In genomic region chr10:99556353-99557036, GRCm38 (mm10) we compare ENCODE assay signal across 11 mouse cellular contexts.
A peak's percentile ranks its signal among the peaks of the same experiment; 100 is the strongest.
DNase-seq lines count a peak whose midpoint lies in the region; ATAC-seq and TF ChIP-seq lines count a peak whose summit lies in the region.
"Had no signal": no experiment of that assay in that cellular context is flagged by ENCODE, and none has a peak within 500 bp of the region (broad histone marks: within the 10 kb centered on the region; RNA-seq: fewer than 3 reads in every experiment).

No protein-coding gene starts in this region.

- no peak overlapping the region for H3K4me3 ChIP-seq in kidney, postnatal 0 days (replicated peaks; ENCODE audit: low read depth, low read length)
- H3K4me3 ChIP-seq in embryonic facial prominence, embryonic 14.5 days (ENCODE audit: low read depth, low read length) = no peak overlapping the region
- no peak overlapping the region for H3K4me3 ChIP-seq in small intestine, adult 2 months (ENCODE audit: low read depth, low read length)
- H3K4me3 ChIP-seq: heart, embryonic 10.5 days had no signal

- H3K27me3 ChIP-seq in kidney, postnatal 0 days (ENCODE audit: insufficient read depth, low read length) = no peaks in the 10 kb centered on the region
- H3K27me3 ChIP-seq in embryonic facial prominence, embryonic 14.5 days (replicated peaks; ENCODE audit: control insufficient read depth, insufficient read depth, low read length) = no peaks in the 10 kb centered on the region
- no peaks in the 10 kb centered on the region for H3K27me3 ChIP-seq in small intestine, adult 2 months (ENCODE audit: control insufficient read depth, insufficient read depth, low read length)

- H3K4me1 ChIP-seq in kidney, postnatal 0 days (replicated peaks; ENCODE audit: insufficient read depth, low read length) = 0 out of 2 replicates have a peak, but pooled peaks cover 2% of the 10 kb centered on the region
- 0 out of 2 replicates have a peak, but pooled peaks cover 4% of the 10 kb centered on the region for H3K4me1 ChIP-seq in embryonic facial prominence, embryonic 14.5 days (ENCODE audit: control insufficient read depth, insufficient read depth, low read length)
- no peaks in the 10 kb centered on the region; the same call in 1 of the 2 replicates for H3K4me1 ChIP-seq in small intestine, adult 2 months (ENCODE audit: control insufficient read depth, insufficient read depth, insufficient read length, low read length)

- TF ChIP-seq POLR2A in small intestine, adult 2 months (IDR thresholded peaks at IDR 0.05; ENCODE audit: low read depth, low read length) = no peak

- H3K9ac ChIP-seq in kidney, postnatal 0 days (ENCODE audit: low read depth, low read length) = no peak overlapping the region
- no peak overlapping the region for H3K9ac ChIP-seq in embryonic facial prominence, embryonic 14.5 days (ENCODE audit: low read depth, low read length)

- H3K27ac ChIP-seq in kidney, postnatal 0 days = 0 out of 2 replicates have a peak overlapping the region, but pooled peaks have one; percentile 19
- H3K27ac ChIP-seq in embryonic facial prominence, embryonic 14.5 days (replicated peaks; ENCODE audit: low read depth, low read length) = no peak overlapping the region
- peak overlapping the region; percentile 58; the same call in 1 of the 2 replicates for H3K27ac ChIP-seq in small intestine, adult 2 months (ENCODE audit: insufficient read depth, low read depth, low read length)
- H3K27ac ChIP-seq: heart, embryonic 10.5 days had no signal

- peak; percentile 46 for ATAC-seq in kidney, postnatal 0 days (replicated peaks; ENCODE audit: low FRiP score, low read depth)
- 0 out of 2 replicates have a peak, but pooled peaks have one; percentile 31 for ATAC-seq in embryonic facial prominence, embryonic 14.5 days (ENCODE audit: low read depth)

- DNase-seq in kidney, postnatal 0 days (ENCODE audit: low spot score) = peak; percentile 69
- no peak for DNase-seq in kidney, adult 11 months
- DNase-seq in embryo, embryonic 10.5 days (ENCODE audit: low spot score) = peak; percentile 73
- peak; percentile 53 for DNase-seq in embryonic facial prominence, embryonic 14.5 days (ENCODE audit: low spot score)
- no peak for DNase-seq in T-cell, adult 2 months (ENCODE audit: low spot score)
- DNase-seq in urinary bladder, adult 2 months (ENCODE audit: low spot score) = no peak
- DNase-seq: layer of hippocampus, adult 9-11 months; lung, postnatal 36 days had no signal

- peak overlapping the region; percentile 34; the same call in 1 of the 2 replicates for H3K4me2 ChIP-seq in kidney, postnatal 0 days (ENCODE audit: low read length)
- H3K4me2 ChIP-seq in embryonic facial prominence, embryonic 14.5 days (ENCODE audit: low read depth, low read length) = peak overlapping the region; percentile 25
- H3K4me2 ChIP-seq: liver, embryonic 11.5 days had no signal

- no peaks in the 10 kb centered on the region for H3K36me3 ChIP-seq in kidney, postnatal 0 days (ENCODE audit: insufficient read depth, low read length)
- H3K36me3 ChIP-seq in embryonic facial prominence, embryonic 14.5 days (ENCODE audit: control insufficient read depth, insufficient read depth, low read length) = no peaks in the 10 kb centered on the region
- no peaks in the 10 kb centered on the region for H3K36me3 ChIP-seq in small intestine, adult 2 months (ENCODE audit: control insufficient read depth, insufficient read depth, low read length)
- H3K36me3 ChIP-seq: heart, embryonic 10.5 days had no signal

- no peak for TF ChIP-seq CTCF in kidney, postnatal 0 days (IDR thresholded peaks at IDR 0.05; ENCODE audit: low read depth)
- TF ChIP-seq CTCF in small intestine, adult 2 months (IDR thresholded peaks at IDR 0.05; ENCODE audit: extremely low read depth, insufficient read length, insufficient replicate concordance, low read depth, low read length) = no peak

- no peaks in the 10 kb centered on the region for H3K9me3 ChIP-seq in kidney, postnatal 0 days (replicated peaks; ENCODE audit: low read length)
- H3K9me3 ChIP-seq in embryonic facial prominence, embryonic 14.5 days (ENCODE audit: control insufficient read depth, low read length) = no peaks in the 10 kb centered on the region
- H3K9me3 ChIP-seq: heart, embryonic 10.5 days had no signal

- WGBS in kidney, postnatal 0 days = 14% methylated on average over 11 of the region's 11 CpGs
- WGBS in embryonic facial prominence, embryonic 14.5 days = 29% methylated on average over 11 of the region's 11 CpGs
- WGBS in small intestine, adult 2 months = 66% methylated on average over 11 of the region's 11 CpGs

Comparison
In these comparisons a context has a peak if more than half of its experiments do, and no peak if none do; other contexts are left out.
1. DNase-seq: peak in kidney, postnatal 0 days (single experiment), embryo, embryonic 10.5 days (single experiment) and embryonic facial prominence, embryonic 14.5 days (single experiment); none in kidney, adult 11 months (single experiment), T-cell, adult 2 months (single experiment) and urinary bladder, adult 2 months (single experiment).